In the genomic region with DNA sequence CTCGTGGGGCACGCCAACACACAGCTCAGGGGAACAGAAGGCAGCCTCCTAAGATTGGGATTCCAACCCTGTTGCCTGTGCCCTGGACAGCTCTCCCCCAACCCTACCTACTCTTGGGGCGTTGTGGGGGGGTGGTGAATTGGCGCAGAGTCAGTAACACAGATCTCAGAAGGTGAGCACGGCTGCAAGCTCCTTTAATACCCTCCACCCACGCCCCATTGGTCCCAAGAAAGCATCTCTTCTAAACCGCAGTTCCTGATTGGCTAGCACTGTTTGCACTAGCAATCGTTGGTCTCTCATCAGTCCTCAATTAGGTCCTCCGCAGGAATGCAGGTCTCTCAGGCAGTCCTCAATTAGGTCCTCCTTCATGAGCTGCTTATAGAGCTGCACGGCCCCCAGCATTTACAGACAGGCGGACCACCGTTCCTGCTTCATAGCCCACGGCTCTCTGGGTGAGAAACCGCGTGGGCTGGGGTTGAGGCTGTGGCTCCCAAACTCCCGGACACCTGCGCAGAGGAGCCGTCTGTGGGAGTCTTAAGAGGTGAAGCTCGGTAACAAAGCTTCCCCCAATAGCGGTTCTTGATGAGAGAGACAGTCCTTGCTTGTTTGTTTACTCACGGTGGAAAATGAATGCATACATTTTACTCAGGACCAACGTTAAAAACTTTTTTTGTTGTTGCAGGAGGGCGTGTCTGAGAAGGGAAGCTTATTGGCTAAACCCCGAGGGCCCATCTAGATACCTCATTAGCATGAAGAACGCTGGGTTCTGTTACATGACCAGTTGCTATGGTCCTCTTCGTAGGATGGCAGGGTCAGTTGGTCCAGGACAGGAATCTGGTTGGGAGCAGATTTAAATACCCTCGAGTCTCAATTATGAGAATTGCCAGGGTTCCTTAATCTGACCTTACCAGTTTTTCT, we compare ENCODE assay signal across 9 mouse cellular contexts. TPM values are rescaled to one million over a fixed set of nuclear protein-coding genes. Genes with fewer than 3 reads are reported as not detected.
DNase-seq lines count a peak whose midpoint lies in the region; ATAC-seq lines count a peak whose summit lies in the region.
"Had no signal": no experiment of that assay in that cellular context is flagged by ENCODE, and none has a peak within 500 bp of the region (broad histone marks: within the 10 kb centered on the region; RNA-seq: fewer than 3 reads in every experiment).

No protein-coding gene starts in this region.

- peak overlapping the region; percentile 15; the same call in 1 of the 2 replicates for H3K4me3 ChIP-seq in forebrain, embryonic 16.5 days (replicated peaks; ENCODE audit: low read length)
- H3K4me3 ChIP-seq in neural tube, embryonic 14.5 days (ENCODE audit: low read depth, low read length): peak overlapping the region; percentile 9; the same call in 1 of the 2 replicates

- 37% methylated on average over 27 of the region's 27 CpGs for WGBS in forebrain, embryonic 16.5 days
- 44% methylated on average over 27 of the region's 27 CpGs for WGBS in neural tube, embryonic 14.5 days

- H3K4me2 ChIP-seq in forebrain, embryonic 16.5 days (ENCODE audit: low read length): peak overlapping the region; percentile 38
- peak overlapping the region; percentile 29 for H3K4me2 ChIP-seq in neural tube, embryonic 14.5 days (ENCODE audit: low read depth, low read length)

- H3K27me3 ChIP-seq in forebrain, embryonic 16.5 days (replicated peaks; ENCODE audit: control insufficient read depth, insufficient read depth, low read length): no peaks in the 10 kb centered on the region
- no peaks in the 10 kb centered on the region for H3K27me3 ChIP-seq in neural tube, embryonic 14.5 days (ENCODE audit: control insufficient read depth, insufficient read depth, low read length)

- DNase-seq in layer of hippocampus, postnatal 10 days (ENCODE audit: low spot score in 2 of 2): peak; percentile 8 to 18
- DNase-seq in layer of hippocampus, adult 9-10 months (ENCODE audit: low spot score): no peak
- DNase-seq in c-Kit-positive CD71-positive TER-119-positive erythroid progenitor cells, embryonic 14.5 days (ENCODE audit: low spot score): peak; percentile 47
- no peak for DNase-seq in thymus, postnatal 14 days
- no peak for DNase-seq in right cerebral cortex, adult 18-20 months
- DNase-seq in spleen, postnatal 14 days (ENCODE audit: low spot score in 2 of 2): no peak
- DNase-seq: left cerebral cortex, postnatal 4 days had no signal

- ATAC-seq in forebrain, embryonic 16.5 days: peak; percentile 33
- ATAC-seq in neural tube, embryonic 14.5 days (ENCODE audit: low read depth): peak; percentile 21; the same call in 1 of the 2 replicates

- H3K9ac ChIP-seq in forebrain, embryonic 16.5 days (replicated peaks; ENCODE audit: low read depth, low read length): no peak overlapping the region
- no peak overlapping the region for H3K9ac ChIP-seq in neural tube, embryonic 14.5 days (replicated peaks; ENCODE audit: low read depth, low read length)

- no peak overlapping the region for H3K27ac ChIP-seq in forebrain, embryonic 16.5 days (ENCODE audit: low read length)
- H3K27ac ChIP-seq in neural tube, embryonic 14.5 days (ENCODE audit: low read depth, low read length): no peak overlapping the region

- H3K36me3 ChIP-seq in forebrain, embryonic 16.5 days (ENCODE audit: control insufficient read depth, insufficient read depth): no peaks in the 10 kb centered on the region
- H3K36me3 ChIP-seq in neural tube, embryonic 14.5 days (ENCODE audit: control insufficient read depth, insufficient read depth, low read length): no peaks in the 10 kb centered on the region

- no peaks in the 10 kb centered on the region for H3K9me3 ChIP-seq in forebrain, embryonic 16.5 days (ENCODE audit: control insufficient read depth, low read length)
- H3K9me3 ChIP-seq in neural tube, embryonic 14.5 days (ENCODE audit: control insufficient read depth, low read length): no peaks in the 10 kb centered on the region

- peaks cover 5% of the 10 kb centered on the region; the same call in 1 of the 2 replicates for H3K4me1 ChIP-seq in forebrain, embryonic 16.5 days (replicated peaks; ENCODE audit: control insufficient read depth, insufficient read depth, low read length)
- no peaks in the 10 kb centered on the region for H3K4me1 ChIP-seq in neural tube, embryonic 14.5 days (ENCODE audit: control insufficient read depth, insufficient read depth, low read length)

RNA-seq across cellular contexts. Expression of gene St6galnac1, which starts 50.0 kb away (rescaled TPM):
- total RNA-seq in layer of hippocampus, postnatal 10 days (2021): not detected
- polyA plus RNA-seq in forebrain, embryonic 16.5 days (2015; fragmentation: Nextera tagmentation; extraction: Ambion mirVana): not detected in 2 replicates
- polyA plus RNA-seq in neural tube, embryonic 14.5 days (2014; fragmentation: Nextera tagmentation; extraction: Ambion mirVana): not detected in 2 replicates
- total RNA-seq: left cerebral cortex, postnatal 4 days had no signal

Comparison
In these comparisons a context has a peak if more than half of its experiments do, and no peak if none do; other contexts are left out.
1. DNase-seq: peak in layer of hippocampus, postnatal 10 days (2 of 2) and c-Kit-positive CD71-positive TER-119-positive erythroid progenitor cells, embryonic 14.5 days (single experiment); none in layer of hippocampus, adult 9-10 months (single experiment), thymus, postnatal 14 days (single experiment), right cerebral cortex, adult 18-20 months (single experiment) and spleen, postnatal 14 days (0 of 2).